Mouse (Mus musculus) cerebellum, adult 2 months (tissue): ENCODE measurements around the gene Prdm10.

Experiments
- CTCF ChIP-seq: fragments of 200-500 bp; IDR thresholded peaks from 2 replicates; pipeline ENCODE4 v1.5.1; 2011; ENCODE audit warnings: low read depth, mild to moderate bottlenecking, control low read depth, low read length, moderate library complexity, borderline replicate concordance; ENCODE audit not compliant: insufficient read depth
- POLR2A ChIP-seq: fragments of 200-500 bp; IDR thresholded peaks from 2 replicates; pipeline ENCODE4 v1.6.1; 2011; ENCODE audit warnings: low read length, control low read depth, borderline replicate concordance; ENCODE audit not compliant: insufficient read depth

- TF ChIP-seq POLR2A, result no peak
- TF ChIP-seq CTCF, result no peak
Measured at GRCm38 (mm10) chr9:31346575-31347080, 66.3 kb downstream of the Prdm10 start.
